Mouse (Mus musculus) thymus, adult 2 months (tissue): Measurements from ENCODE around the gene Zfp651.

ENCODE experiments used
- CTCF ChIP-seq: fragments of 200-500 bp; IDR thresholded peaks from 2 replicates; pipeline ENCODE4 v1.5.1; 2012; ENCODE audit warnings: mild to moderate bottlenecking, control low read depth, low read length, moderate library complexity, borderline replicate concordance; ENCODE audit not compliant: control insufficient read depth, poor library complexity, insufficient read depth; ENCODE audit errors: extremely low read depth
- POLR2A ChIP-seq: fragments of 200-500 bp; IDR thresholded peaks from 2 replicates; pipeline ENCODE4 v1.6.1; 2012; ENCODE audit warnings: mild to moderate bottlenecking, low read length, control low read depth, moderate library complexity; ENCODE audit not compliant: control insufficient read depth, poor library complexity, insufficient read depth; ENCODE audit errors: extremely low read depth

DNA sequence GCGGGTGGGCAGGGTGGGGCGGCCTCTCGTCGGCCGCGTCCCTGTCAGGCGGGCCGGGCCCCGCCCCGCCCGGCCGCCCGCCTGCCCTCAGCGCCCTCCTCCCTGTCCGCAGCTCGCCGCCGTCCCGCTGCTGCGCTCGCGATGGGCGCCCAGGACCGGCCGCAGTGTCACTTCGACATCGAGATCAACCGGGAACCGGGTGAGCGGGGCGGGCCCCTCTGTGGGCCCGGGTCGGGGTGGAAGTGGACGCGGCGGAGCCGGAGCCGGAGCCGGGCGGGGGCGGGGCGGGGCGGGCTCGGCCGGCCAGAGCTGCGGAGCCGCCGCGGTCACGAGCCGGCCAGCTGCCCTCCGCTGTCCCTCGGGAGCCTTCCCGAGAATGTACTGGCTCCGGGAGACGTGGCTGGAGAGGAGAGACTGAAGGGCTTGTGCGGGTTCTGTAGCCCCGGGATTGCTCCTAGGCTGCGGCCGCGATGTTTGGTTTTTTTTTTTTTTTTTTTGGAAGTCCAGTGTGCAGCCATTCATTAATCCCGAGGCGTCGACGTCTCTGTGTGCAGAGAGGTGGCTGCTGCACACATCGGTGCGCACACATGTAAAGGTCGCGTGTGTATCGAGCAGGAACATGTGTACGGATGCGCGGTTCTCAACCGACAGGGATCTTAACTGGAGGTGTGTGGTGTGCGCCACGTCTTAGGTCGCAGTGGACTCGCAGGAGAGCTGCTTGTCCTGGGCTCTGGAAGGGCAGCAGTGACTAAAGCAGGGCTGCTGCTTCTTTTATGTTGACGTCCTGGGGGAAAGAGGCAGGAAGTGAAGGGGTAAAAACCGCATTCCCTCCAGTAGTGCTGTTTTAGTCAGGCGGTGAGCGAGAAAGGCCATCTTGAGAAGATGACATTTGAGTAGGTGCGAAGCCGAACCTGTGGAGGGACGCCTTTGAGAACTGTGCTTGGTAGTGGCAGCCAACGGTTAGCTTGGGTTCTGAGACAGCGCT is 39.5 kb upstream of the Zfp651 start:
- no peak for TF ChIP-seq CTCF
- no peak for TF ChIP-seq POLR2A
